Mouse (Mus musculus): ENCODE data around the gene Trim80.

DNA sequence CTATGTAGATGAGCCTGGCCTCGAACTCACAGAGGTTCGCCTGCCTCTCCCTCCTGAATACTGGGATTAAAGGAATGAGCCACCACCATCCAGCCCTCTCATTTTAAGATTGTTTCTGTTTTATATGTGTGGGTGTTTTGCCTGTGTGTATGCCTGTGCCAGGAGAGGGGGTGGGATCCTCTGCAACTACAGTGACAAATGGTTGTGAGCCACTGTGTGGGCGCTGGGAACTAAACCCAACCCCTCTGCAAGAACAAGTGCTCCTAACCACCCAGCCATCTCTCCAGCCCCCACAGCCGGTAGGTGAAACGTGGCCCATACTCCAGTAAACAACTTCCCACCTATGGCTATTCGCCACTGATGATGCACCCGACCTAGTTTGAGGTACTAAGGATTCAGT, 49.0 kb upstream of the Trim80 start:
- TF ChIP-seq POLR2A (IDR thresholded peaks at IDR 0.05; ENCODE audit: borderline replicate concordance, low read depth, low read length) = no peak
- TF ChIP-seq CTCF (IDR thresholded peaks at IDR 0.05; ENCODE audit: low read depth, low read length) = no peak
